Mouse (Mus musculus) CH12.LX (cell line): ENCODE measurements around the gene Nsmce1. TPM values are rescaled to one million over a fixed set of nuclear protein-coding genes. Genes with fewer than 3 reads are reported as not detected.

Experiments used
- DNase-seq: peaks from one replicate; pipeline ENCODE4 v3.0.0-alpha.2; 2013; ENCODE audit errors: extremely low read depth
- H3K27ac ChIP-seq: 2 replicates; pipeline ENCODE4 v1.5.1; 2012; ENCODE audit warnings: low read depth, mild to moderate bottlenecking, control low read depth, moderate library complexity; ENCODE audit not compliant: insufficient read depth
- H3K27me3 ChIP-seq: replicated peaks from 2 replicates; pipeline ENCODE3; 2012; ENCODE audit warnings: inconsistent platforms
- H3K36me3 ChIP-seq, 2 experiments: replicated peaks in 1 of 2; 2 replicates each; pipeline versions ENCODE3 to v1.6.1; 2012; ENCODE audit warnings: inconsistent platforms in 1 of 2, low read length in 1 of 2, mild to moderate bottlenecking in 1 of 2, mixed read lengths in 1 of 2, moderate library complexity in 1 of 2; ENCODE audit not compliant: control insufficient read depth in 1 of 2, insufficient read depth in 1 of 2
- H3K4me1 ChIP-seq, 2 experiments: 2 replicates each; pipeline ENCODE4 v1.6.1; 2012; ENCODE audit warnings: inconsistent platforms in 1 of 2, moderate library complexity in 1 of 2; ENCODE audit not compliant: insufficient read depth in 2 of 2, control insufficient read depth in 1 of 2
- H3K4me2 ChIP-seq: 2 replicates; pipeline ENCODE4 v1.6.1; 2012; ENCODE audit warnings: low read depth, mild to moderate bottlenecking, control low read depth; ENCODE audit not compliant: poor library complexity, insufficient read depth, severe bottlenecking
- H3K4me3 ChIP-seq, 3 experiments: fragments of 150-350 bp in 1 of 3; sonication (generic) in 1 of 3; replicated peaks in 1 of 3; 2 replicates each; pipeline versions ENCODE3 to v1.5.1; 2011 to 2012; ENCODE audit warnings: low read depth in 2 of 3, low read length in 2 of 3, mild to moderate bottlenecking in 2 of 3, moderate library complexity in 2 of 3, control low read depth in 1 of 3, improper control_type of control experiment in 1 of 3, inconsistent platforms in 1 of 3, mixed read lengths in 1 of 3; ENCODE audit not compliant: poor library complexity in 1 of 3
- H3K79me2 ChIP-seq: replicated peaks from 2 replicates; pipeline ENCODE4 v1.6.1; 2012; ENCODE audit warnings: mild to moderate bottlenecking, moderate library complexity; ENCODE audit not compliant: control insufficient read depth, poor library complexity, insufficient read depth, severe bottlenecking; ENCODE audit errors: extremely low read depth
- H3K9ac ChIP-seq: 2 replicates; pipeline ENCODE4 v1.6.1; 2012; ENCODE audit warnings: low read depth, mild to moderate bottlenecking, control low read depth, moderate library complexity; ENCODE audit not compliant: insufficient read depth
- H3K9me3 ChIP-seq: replicated peaks from 2 replicates; pipeline ENCODE3; 2012; ENCODE audit warnings: low read length, inconsistent platforms, mixed read lengths
- BHLHE40 ChIP-seq: IDR thresholded peaks from 2 replicates; pipeline ENCODE4 v1.6.1; 2011; ENCODE audit warnings: mild to moderate bottlenecking, low read depth, low read length, improper control_type of control experiment
- CHD1 ChIP-seq: IDR thresholded peaks from 2 replicates; pipeline ENCODE4 v1.6.1; 2012; ENCODE audit warnings: low read depth, low read length, improper control_type of control experiment, inconsistent platforms
- CHD2 ChIP-seq: IDR thresholded peaks from 2 replicates; pipeline ENCODE4 v1.6.1; 2011; ENCODE audit warnings: low read length, improper control_type of control experiment
- E2F4 ChIP-seq: IDR thresholded peaks from 2 replicates; pipeline ENCODE4 v1.6.1; 2011; ENCODE audit warnings: low read depth, low read length, improper control_type of control experiment; ENCODE audit not compliant: insufficient replicate concordance
- ELF1 ChIP-seq: IDR thresholded peaks from 2 replicates; pipeline ENCODE4 v1.6.1; 2014; ENCODE audit warnings: low read depth, mild to moderate bottlenecking, inconsistent platforms, low read length, improper control_type of control experiment
- EP300 ChIP-seq: IDR thresholded peaks from 2 replicates; pipeline ENCODE4 v1.6.1; 2011; ENCODE audit warnings: low read length, improper control_type of control experiment
- IRF4 ChIP-seq: IDR thresholded peaks from 2 replicates; pipeline ENCODE4 v1.6.1; 2014; ENCODE audit warnings: low read depth, mild to moderate bottlenecking, inconsistent platforms, low read length, improper control_type of control experiment
- KAT2A ChIP-seq: IDR thresholded peaks from 2 replicates; pipeline ENCODE4 v1.6.1; 2012; ENCODE audit warnings: low read length, improper control_type of control experiment, inconsistent platforms; ENCODE audit not compliant: insufficient replicate concordance
- MAX ChIP-seq: IDR thresholded peaks from 2 replicates; pipeline ENCODE4 v1.6.1; 2011; ENCODE audit warnings: low read length, improper control_type of control experiment
- MXI1 ChIP-seq: IDR thresholded peaks from 2 replicates; pipeline ENCODE4 v1.6.1; 2011; ENCODE audit warnings: mild to moderate bottlenecking, low read depth, low read length, improper control_type of control experiment
- NELFE ChIP-seq: IDR thresholded peaks from 2 replicates; pipeline ENCODE4 v1.6.1; 2011; ENCODE audit warnings: low read depth, low read length, improper control_type of control experiment
- NRF1 ChIP-seq: IDR thresholded peaks from 2 replicates; pipeline ENCODE4 v1.6.1; 2014; ENCODE audit warnings: low read depth, mild to moderate bottlenecking, inconsistent platforms, low read length, improper control_type of control experiment, moderate library complexity
- PAX5 ChIP-seq: IDR thresholded peaks from 2 replicates; pipeline ENCODE4 v1.6.1; 2012; ENCODE audit warnings: low read length, inconsistent platforms, mixed read lengths
- POLR2A ChIP-seq: IDR thresholded peaks from 2 replicates; pipeline ENCODE4 v1.6.1; 2011; ENCODE audit warnings: low read depth, mild to moderate bottlenecking, improper control_type of control experiment, low read length
- RCOR1 ChIP-seq: conservative IDR thresholded peaks from 2 replicates; pipeline ENCODE4 v1.6.1; 2012; ENCODE audit warnings: low read depth, mild to moderate bottlenecking, inconsistent platforms, low read length, improper control_type of control experiment
- SIN3A ChIP-seq: IDR thresholded peaks from 2 replicates; pipeline ENCODE4 v1.6.1; 2012; ENCODE audit warnings: low read length, improper control_type of control experiment, inconsistent platforms
- SMC3 ChIP-seq: IDR thresholded peaks from 2 replicates; pipeline ENCODE4 v1.6.1; 2011; ENCODE audit warnings: low read depth, low read length, improper control_type of control experiment
- USF1 ChIP-seq: IDR thresholded peaks from 2 replicates; pipeline ENCODE4 v1.6.1; 2014; ENCODE audit warnings: low read depth, mild to moderate bottlenecking, inconsistent platforms, low read length, improper control_type of control experiment
- USF2 ChIP-seq: conservative IDR thresholded peaks from 2 replicates; pipeline ENCODE4 v1.6.1; 2011; ENCODE audit warnings: low read depth, low read length, improper control_type of control experiment
- ZC3H11A ChIP-seq: IDR thresholded peaks from 2 replicates; pipeline ENCODE4 v1.6.1; 2012; ENCODE audit warnings: low read depth, mild to moderate bottlenecking, inconsistent platforms, low read length, improper control_type of control experiment
- ZKSCAN1 ChIP-seq: IDR thresholded peaks from 2 replicates; pipeline ENCODE4 v1.6.1; 2012; ENCODE audit warnings: low read depth, inconsistent platforms, low read length, improper control_type of control experiment, borderline replicate concordance
- ZNF384 ChIP-seq: IDR thresholded peaks from 2 replicates; pipeline ENCODE4 v1.6.1; 2012; ENCODE audit warnings: low read depth, low read length, improper control_type of control experiment, inconsistent platforms
- dilution Hi-C: fragments of 300-500 bp; cut with MboI; formaldehyde crosslinking; loops from 2 replicates; pipeline ENCODE4 v1.14.3; 2020; ENCODE audit warnings: low sequenced_read_pairs; ENCODE audit not compliant: extremely low pct_unique_long_range_greater_than_20kb, extremely low pct_ligation_motif_present
- in situ Hi-C: fragments of 300-500 bp; cut with MboI; formaldehyde crosslinking; loops from 3 replicates; pipeline ENCODE4 v1.14.3; 2019; ENCODE audit warnings: low sequenced_read_pairs, low pct_ligation_motif_present, low pct_unique_long_range_greater_than_20kb, mixed read lengths
- polyA plus RNA-seq: library from polyadenylated mRNA; unstranded; fragments of >175 nt; gene quantifications from 2 replicates; pipeline ENCODE4 v1.2.1, GENCODE M21; 2012; ENCODE audit warnings: low read depth; ENCODE audit not compliant: insufficient read length
- total RNA-seq, 2 experiments: library from RNA; depleted of rRNA; stranded (reverse); fragments of 300-350 nt in 1 of 2; fragments of >200 nt in 1 of 2; gene quantifications; 2 replicates each; pipeline ENCODE4 v1.2.3; 2012 to 2014

Nsmce1 gene
- total and polyA plus RNA-seq, 3 experiments = 52.0 to 74.8 (median 61.9) TPM

GRCm38 (mm10) chr7:125507279-125507678 lies 15.9 kb upstream of the Nsmce1 start:
- Histone ChIP-seq H3K4me1 (peaks cover 9 to 17% of the 10 kb centered on the region in 2 experiments), H3K4me3 (no peak overlapping the region), H3K9me3 (peaks cover 4% of the 10 kb centered on the region), H3K27me3 (no peaks in the 10 kb centered on the region), H3K9ac (no peak overlapping the region), H3K36me3 (no peaks in the 10 kb centered on the region), H3K4me2 (no peak overlapping the region), H3K27ac (no peak overlapping the region), H3K79me2 (no peaks in the 10 kb centered on the region)
- no peak for TF ChIP-seq ZKSCAN1
- no peak for TF ChIP-seq ZC3H11A
- TF ChIP-seq SIN3A = no peak
- no peak for TF ChIP-seq SMC3
- TF ChIP-seq USF2 = no peak
- TF ChIP-seq IRF4 = no peak
- TF ChIP-seq BHLHE40 = no peak
- TF ChIP-seq USF1 = no peak
- no peak for TF ChIP-seq CHD1
- TF ChIP-seq RCOR1 = no peak
- in situ Hi-C loops = no loop called here
- dilution Hi-C loops = no loop called here
- no peak for DNase-seq

GRCm38 (mm10) chr7:125505568-125505967 lies 14.2 kb upstream of the Nsmce1 start:
- no peaks in the 10 kb centered on the region for H3K36me3 ChIP-seq
- no peak overlapping the region for H3K4me3 ChIP-seq
- no peak for DNase-seq
- TF ChIP-seq EP300 (no peak), ZC3H11A (no peak)
- H3K4me1 ChIP-seq = peaks cover 0 to 19% of the 10 kb centered on the region in 2 experiments; a peak in 2 of 4 replicates
- H3K27ac ChIP-seq = no peak overlapping the region
- no peaks in the 10 kb centered on the region for H3K79me2 ChIP-seq
- dilution Hi-C loops (no loop called here), in situ Hi-C loops (no loop called here)
- no peaks in the 10 kb centered on the region for H3K9me3 ChIP-seq
- no peak overlapping the region for H3K9ac ChIP-seq
- H3K4me2 ChIP-seq = no peak overlapping the region
- H3K27me3 ChIP-seq = no peaks in the 10 kb centered on the region

- dilution Hi-C loops = no loop called here
- TF ChIP-seq SIN3A (no peak), USF1 (no peak), NELFE (no peak), BHLHE40 (no peak), ZKSCAN1 (no peak), MXI1 (no peak), PAX5 (no peak), MAX (no peak), KAT2A (no peak), POLR2A (no peak), ZNF384 (no peak), USF2 (no peak), CHD2 (no peak), E2F4 (no peak), IRF4 (no peak), NRF1 (no peak), ELF1 (no peak)
These were observed 13.2 kb upstream of the Nsmce1 start for GRCm38 (mm10) chr7:125504618-125505017.

More at GRCm38 (mm10) chr7:125504618-125505017, 13.2 kb upstream of the Nsmce1 start:
- Histone ChIP-seq H3K9me3 (no peaks in the 10 kb centered on the region), H3K79me2 (no peaks in the 10 kb centered on the region), H3K4me3 (no peak overlapping the region), H3K9ac (no peak overlapping the region), H3K4me1 (peaks cover 4 to 28% of the 10 kb centered on the region in 2 experiments; a peak in 2 of 4 replicates), H3K27ac (no peak overlapping the region), H3K36me3 (no peaks in the 10 kb centered on the region), H3K4me2 (no peak overlapping the region), H3K27me3 (no peaks in the 10 kb centered on the region)
- DNase-seq = no peak
- in situ Hi-C loops = no loop called here
